Comparison of ENCODE assay signal across 8 mouse cellular contexts in genomic region chr3:130946576-130947276, GRCm38 (mm10).
DNase-seq lines count a peak whose midpoint lies in the region; ATAC-seq and TF ChIP-seq lines count a peak whose summit lies in the region.

No protein-coding gene starts in this region.

- WGBS in heart, postnatal 0 days: 85% methylated on average over 14 of the region's 14 CpGs
- WGBS in embryonic facial prominence, embryonic 12.5 days: 67% methylated on average over 14 of the region's 14 CpGs

- H3K9me3 ChIP-seq in heart, postnatal 0 days (replicated peaks; ENCODE audit: control insufficient read depth, low read length): no peaks in the 10 kb centered on the region
- no peaks in the 10 kb centered on the region for H3K9me3 ChIP-seq in embryonic facial prominence, embryonic 12.5 days

- TF ChIP-seq EP300 in heart, postnatal 0 days (IDR thresholded peaks at IDR 0.05; ENCODE audit: low read depth): no peak

- no peak for ATAC-seq in heart, postnatal 0 days (ENCODE audit: insufficient read depth, low read depth)
- ATAC-seq in embryonic facial prominence, embryonic 12.5 days (ENCODE audit: insufficient number of reproducible peaks, insufficient read depth, low FRiP score, low TSS enrichment): peak; percentile 75; the same call in 1 of the 2 replicates

- peak overlapping the region; percentile 64; the same call in 1 of the 2 replicates for H3K9ac ChIP-seq in heart, postnatal 0 days (replicated peaks; ENCODE audit: low read depth, low read length)
- H3K9ac ChIP-seq in embryonic facial prominence, embryonic 12.5 days: no peak overlapping the region

- peak overlapping the region; percentile 70; the same call in 1 of the 2 replicates for H3K27ac ChIP-seq in heart, postnatal 0 days (ENCODE audit: low read depth)
- H3K27ac ChIP-seq in embryonic facial prominence, embryonic 12.5 days: no peak overlapping the region

- TF ChIP-seq CTCF in heart, postnatal 0 days (IDR thresholded peaks at IDR 0.05; ENCODE audit: low read depth): no peak

- no peak for DNase-seq in heart, postnatal 0 days (ENCODE audit: low spot score)
- DNase-seq in heart, postnatal 14 days: no peak
- peak; percentile 56 for DNase-seq in induced T-regulatory cell, adult 2 months (ENCODE audit: low read depth)
- DNase-seq in naive thymus-derived CD4-positive, alpha-beta T cell, adult 2 months (ENCODE audit: low read depth): peak; percentile 51
- DNase-seq in urinary bladder, postnatal 14 days (ENCODE audit: low spot score): no peak
- DNase-seq in right cerebral cortex, postnatal 36 days (ENCODE audit: low spot score in 2 of 2): no peak
- DNase-seq in T-cell, adult 2 months (ENCODE audit: low spot score): no peak

- H3K27me3 ChIP-seq in heart, postnatal 0 days (ENCODE audit: control insufficient read depth, insufficient read depth, low read length): no peaks in the 10 kb centered on the region
- no peaks in the 10 kb centered on the region for H3K27me3 ChIP-seq in embryonic facial prominence, embryonic 12.5 days

- intact Hi-C loops in heart, postnatal 14 days (cut with DNase I): no loop called here

- peak overlapping the region; percentile 52 for H3K4me3 ChIP-seq in heart, postnatal 0 days (ENCODE audit: low read depth, low read length)
- H3K4me3 ChIP-seq in embryonic facial prominence, embryonic 12.5 days: peak overlapping the region; percentile 32; the same call in 1 of the 2 replicates

- no peaks in the 10 kb centered on the region for H3K36me3 ChIP-seq in heart, postnatal 0 days (replicated peaks; ENCODE audit: control insufficient read depth, insufficient read depth, low read length)
- no peaks in the 10 kb centered on the region for H3K36me3 ChIP-seq in embryonic facial prominence, embryonic 12.5 days

- H3K4me1 ChIP-seq in heart, postnatal 0 days (ENCODE audit: control insufficient read depth, insufficient read depth): no peaks in the 10 kb centered on the region
- H3K4me1 ChIP-seq in embryonic facial prominence, embryonic 12.5 days: peaks cover 12% of the 10 kb centered on the region

- H3K4me2 ChIP-seq in heart, postnatal 0 days (ENCODE audit: low read depth, low read length): peak overlapping the region; percentile 83
- H3K4me2 ChIP-seq in embryonic facial prominence, embryonic 12.5 days (replicated peaks): peak overlapping the region; percentile 70

Comparison
In these comparisons a context has a peak if more than half of its experiments do, and no peak if none do; other contexts are left out.
1. DNase-seq: peak in induced T-regulatory cell, adult 2 months (single experiment) and naive thymus-derived CD4-positive, alpha-beta T cell, adult 2 months (single experiment); none in heart, postnatal 0 days (single experiment), heart, postnatal 14 days (0 of 2), urinary bladder, postnatal 14 days (single experiment), right cerebral cortex, postnatal 36 days (0 of 2) and T-cell, adult 2 months (single experiment).